Mouse (Mus musculus): ENCODE measurements around the gene Znrf4.

Znrf4 gene

DNA sequence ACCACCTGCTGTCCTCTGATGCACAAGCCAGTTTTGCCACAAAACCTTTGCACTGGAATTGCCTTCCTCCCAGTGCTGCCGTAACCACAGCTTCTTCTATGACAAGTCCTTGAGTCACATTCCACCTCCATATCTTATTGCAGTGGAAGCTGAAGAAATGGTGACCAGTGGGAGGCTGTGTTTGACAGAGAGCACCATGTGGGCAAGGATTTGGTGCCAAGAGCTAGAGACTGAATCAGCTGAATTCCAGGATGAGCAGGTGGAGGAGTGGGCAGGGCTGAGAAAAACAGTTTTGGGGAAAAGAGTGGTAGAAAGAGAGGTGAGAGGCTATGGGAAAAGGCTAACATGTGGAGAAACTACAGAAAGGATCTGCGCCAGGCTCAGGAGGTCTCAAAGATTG, 18.4 kb downstream of the Znrf4 start:
- in situ Hi-C loops (cut with MboI, MseI), result no loop called here

DNA sequence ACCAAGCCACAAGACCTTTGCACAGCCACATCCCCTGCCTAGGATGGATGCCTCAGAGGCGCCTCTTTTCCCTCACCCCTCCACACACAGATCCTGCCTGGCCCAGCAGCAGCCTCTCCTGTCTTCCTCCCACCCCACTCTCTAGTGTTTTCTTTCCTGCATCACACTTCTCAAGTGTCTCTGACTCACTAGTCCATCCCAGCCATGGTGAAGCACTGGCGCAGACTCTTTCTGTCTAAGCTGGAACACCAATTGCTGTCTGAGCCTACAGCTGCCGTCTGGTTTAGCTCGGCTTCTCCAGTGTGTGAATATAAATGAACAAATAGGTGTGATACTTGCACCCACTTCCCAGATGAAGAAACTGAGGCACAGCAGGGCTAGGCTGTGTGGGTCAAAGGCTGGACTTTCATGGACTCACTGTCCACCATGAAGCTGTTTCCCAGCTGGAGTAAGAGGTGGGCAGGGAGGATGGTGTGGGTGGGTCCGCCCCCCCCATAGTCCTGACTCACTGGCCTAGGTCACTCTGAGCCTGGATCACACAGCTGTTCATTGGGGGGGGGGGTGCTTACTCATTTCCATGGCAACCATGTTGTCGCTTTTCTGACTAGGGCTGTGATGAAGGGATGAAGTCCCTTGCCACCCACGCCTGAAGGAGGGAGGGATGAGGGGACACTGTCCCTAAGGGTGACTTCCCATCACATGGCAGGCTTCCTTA, 21.6 kb downstream of the Znrf4 start:
- in situ Hi-C loops (cut with MboI, MseI), result no loop called here

DNA sequence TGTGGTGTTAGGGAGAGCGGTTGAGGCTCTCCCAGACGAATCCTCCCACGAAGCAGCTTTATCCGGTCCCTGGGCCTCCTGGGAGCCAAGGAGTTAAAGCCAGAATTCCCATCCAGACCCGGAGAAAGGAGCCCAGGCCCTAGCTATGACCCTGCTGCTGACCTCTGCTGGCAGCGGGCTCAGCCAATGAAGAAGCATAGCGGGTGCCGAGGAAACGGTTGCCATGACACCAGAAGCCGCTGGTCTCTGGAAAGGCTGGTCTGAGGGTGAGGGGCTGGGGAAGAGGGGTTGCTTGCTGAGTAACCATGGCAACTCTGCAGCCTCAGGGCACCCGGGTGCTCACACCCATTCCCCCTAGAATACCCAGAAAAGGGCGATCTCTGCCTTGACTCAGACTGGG, 24.2 kb downstream of the Znrf4 start:
- in situ Hi-C loops (cut with MboI, MseI), result no loop called here

DNA sequence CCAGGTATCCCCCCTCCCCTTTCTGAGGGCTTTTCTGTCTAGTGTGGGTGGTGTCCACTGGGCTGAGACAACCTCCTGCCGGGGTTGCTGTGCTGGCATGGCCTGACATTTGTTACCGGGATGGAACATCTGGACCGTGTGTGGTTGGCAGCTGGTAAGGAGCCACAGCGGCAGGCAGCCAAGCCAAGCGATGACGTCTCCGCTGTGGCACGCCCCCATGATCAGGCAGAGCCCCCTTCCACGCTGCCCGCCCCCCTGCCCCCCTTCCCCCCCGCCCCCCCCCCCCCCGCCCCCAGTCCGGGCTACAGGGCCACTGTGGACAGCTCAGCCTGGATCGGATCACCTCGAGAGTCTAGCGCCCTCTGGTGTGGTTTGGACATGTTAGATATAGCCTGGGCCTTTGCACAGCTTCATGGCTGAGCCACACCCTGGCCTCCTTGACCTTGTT, 24.8 kb downstream of the Znrf4 start:
- in situ Hi-C loops (cut with MboI, MseI), result no loop called here

DNA sequence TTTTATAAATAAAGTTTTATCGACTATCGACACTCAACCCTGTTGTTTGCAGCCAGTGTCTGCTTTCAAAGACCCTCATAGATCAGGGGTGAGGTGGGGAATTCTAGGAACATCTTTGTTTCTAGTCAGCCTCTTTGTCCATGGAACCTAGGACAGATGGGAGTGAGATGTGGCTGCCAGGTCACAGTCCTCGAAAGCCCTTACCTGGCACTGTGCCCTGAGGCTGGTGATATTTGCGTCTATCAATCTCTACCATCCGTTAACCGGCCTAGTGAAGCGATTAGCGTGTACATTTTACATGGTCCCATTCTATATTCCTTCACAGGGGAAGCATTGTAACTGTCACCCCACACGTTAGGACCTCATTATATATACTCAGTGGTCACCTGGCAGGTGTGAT, 26.3 kb downstream of the Znrf4 start:
- in situ Hi-C loops (cut with MboI, MseI), result no loop called here

DNA sequence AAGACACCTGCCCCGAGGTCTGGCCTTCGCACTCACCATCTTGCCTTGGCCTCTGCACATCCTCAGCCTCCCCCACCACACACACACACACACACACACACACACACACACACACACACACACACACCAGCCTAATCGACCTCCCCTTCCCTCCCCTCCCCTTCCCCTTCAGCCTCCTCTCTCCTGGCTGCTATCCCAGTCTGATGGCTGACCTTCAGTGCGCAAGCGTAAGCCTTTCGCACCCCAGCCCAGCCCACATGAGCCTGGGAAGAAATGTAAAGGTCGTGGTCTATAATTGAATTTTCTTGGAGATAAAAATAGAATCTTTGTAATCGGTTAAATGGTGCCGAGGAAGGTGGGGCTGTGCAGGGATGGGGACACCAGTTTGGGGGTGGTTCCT, 27.1 kb downstream of the Znrf4 start:
- in situ Hi-C loops (cut with MboI, MseI), result no loop called here

DNA sequence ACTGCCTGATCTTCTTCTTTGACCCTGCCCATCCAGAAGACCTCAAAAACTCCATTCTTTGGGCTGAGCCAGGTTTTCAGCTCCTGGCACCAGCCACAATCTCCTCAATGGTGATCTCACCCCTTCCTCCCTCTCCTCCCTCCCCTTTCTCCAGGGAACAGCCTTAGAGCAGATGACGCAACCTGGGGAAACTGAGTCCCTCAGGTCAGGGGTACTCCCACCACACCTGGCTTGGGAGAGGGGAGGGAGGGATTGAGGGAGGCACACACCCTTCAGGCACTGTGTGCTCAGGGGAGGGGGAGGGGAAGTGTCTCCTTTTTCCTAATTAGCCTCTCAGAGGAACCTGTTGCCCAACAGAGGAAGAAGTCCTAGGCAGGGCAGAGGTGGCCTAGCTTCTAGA, 29.6 kb downstream of the Znrf4 start:
- in situ Hi-C loops (cut with MboI, MseI), result loop anchor here in 1 of 2 experiments (5.0 kb wide), 1 partner anchor 125 kb away; no protein-coding TSS in a partner anchor

DNA sequence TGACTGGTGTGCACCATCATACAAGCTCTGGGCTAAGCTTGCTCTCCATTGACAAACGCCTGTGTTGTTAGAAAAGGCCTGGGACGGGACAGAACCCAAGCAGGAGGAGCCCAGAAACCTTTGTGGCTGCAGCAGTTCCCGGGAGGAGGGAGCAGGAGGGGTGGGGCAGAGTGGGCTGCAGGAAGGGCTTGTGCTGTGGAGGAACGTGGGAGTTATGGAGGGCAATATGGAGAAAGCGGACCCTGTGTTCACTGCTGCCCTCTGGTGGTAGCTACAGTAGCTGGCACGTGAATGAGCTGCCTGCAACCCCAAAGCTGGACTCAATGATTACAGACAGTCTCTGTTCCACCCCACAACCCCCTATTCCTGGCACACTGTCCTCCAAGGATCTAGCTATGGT, 32.9 kb downstream of the Znrf4 start:
- in situ Hi-C loops (cut with MboI, MseI), result no loop called here

DNA sequence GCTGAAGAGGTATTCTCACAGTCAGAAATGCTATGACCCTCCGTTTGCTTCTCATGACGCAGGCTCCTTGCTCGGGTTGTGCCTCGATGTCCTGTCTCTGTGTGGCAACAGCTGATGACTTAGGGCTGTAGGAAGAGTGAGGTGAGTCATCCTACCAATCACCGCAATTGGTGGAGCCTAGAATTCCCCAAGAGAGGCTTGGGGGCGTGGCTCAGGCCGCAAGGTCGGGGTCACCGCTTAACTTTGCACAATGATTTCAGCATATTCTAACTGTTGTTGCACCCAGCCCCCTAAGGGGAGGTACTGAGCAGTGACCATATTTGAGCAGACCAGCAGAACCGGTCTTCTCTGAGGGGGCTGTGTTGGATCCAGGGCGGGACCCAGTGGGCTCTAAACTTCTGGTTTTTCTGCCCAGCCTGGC, 34.0 kb downstream of the Znrf4 start:
- in situ Hi-C loops (cut with MboI, MseI), result no loop called here

DNA sequence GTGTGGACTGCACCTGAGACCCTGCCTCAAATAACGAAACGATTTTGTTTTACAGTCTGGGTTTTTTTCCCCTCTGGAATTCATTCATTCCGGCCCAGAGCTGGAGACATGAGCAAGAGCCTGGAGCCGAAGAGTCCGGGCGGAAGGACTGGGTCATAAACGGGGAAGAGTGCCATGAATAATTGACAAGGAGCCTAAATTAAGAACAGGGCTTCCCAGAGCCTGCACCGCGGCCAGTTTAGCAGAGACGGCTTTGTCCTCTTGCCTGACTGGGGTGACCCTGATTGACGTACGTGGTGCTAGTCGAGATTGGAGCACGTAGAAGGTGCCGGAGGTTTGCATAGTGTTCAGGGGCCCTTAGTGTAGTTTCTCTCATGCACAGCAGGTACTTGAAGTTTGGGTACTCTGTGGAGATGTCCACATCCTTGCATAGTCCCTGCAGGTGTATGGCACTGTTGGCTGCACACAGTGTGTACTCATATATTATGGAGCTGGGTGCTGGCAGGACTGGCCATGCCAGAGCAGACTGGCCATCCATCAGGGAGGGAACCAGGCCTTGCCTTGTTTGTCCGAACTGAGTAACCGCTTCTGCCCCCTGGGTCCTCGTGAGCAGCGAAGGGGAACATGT, 34.9 kb downstream of the Znrf4 start:
- in situ Hi-C loops (cut with MboI, MseI), result no loop called here

DNA sequence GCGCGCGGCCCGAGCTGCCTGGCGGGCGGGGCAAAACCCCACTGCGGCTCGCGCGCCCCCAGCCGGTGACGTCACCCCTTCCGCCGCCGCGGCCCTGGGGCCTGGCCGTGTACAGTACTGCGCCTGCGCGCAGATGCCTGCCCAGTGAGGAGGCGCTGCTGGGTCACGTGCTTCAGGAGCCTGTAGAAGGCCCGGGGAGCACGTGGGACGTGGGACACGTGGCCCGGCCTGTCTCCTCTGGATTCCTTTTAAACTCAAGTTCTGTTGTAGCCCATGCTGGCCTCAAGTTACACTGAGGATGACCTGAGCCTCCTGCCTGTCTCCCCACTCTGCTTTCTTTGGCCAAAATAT, 35.9 kb downstream of the Znrf4 start, which contains the start of gene Ptprs:
Gene Ptprs (minus strand): TSS at position 82 of the 351 bp plus-strand sequence.
- in situ Hi-C loops (cut with MboI, MseI), result no loop called here

DNA sequence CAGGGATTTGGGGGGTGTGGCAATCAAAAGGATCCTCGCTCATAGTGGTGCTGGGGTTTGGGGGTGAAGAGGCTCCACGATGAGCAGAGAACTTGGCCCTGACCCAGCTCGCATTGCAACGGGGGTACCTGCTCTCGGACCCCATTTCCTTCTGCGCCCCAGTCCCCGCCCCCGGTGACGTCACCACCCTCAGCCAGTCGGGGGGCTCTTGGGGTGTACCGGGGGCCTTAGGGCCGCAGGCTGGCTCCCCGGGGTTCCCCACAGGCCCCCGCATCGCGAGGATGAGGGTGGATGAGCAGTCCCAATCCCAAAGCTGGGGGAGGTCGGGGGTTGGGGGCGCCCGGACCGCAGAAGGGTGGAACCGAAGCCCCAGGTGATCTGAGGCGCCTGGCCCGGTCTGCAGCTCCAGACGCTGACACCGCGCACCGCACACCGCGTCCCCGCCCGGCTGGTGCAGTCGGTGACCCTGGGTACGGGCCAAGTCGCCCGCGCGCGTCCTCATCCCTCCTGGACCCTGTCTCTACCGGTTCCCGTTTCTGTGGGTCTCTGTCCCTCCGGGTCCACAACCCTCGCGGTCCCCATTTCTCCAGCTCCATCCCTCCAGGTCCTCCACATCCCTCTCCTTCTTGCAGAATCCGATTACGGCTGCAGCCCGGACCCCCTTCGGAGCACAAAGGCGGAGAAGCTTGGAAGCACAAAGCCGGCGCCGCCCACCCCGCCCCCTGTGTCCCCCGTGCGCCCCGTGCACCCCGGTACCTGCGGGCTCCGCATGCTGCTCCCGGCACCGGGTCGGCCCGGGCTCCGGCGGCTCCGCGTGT, 36.4 kb downstream of the Znrf4 start:
- in situ Hi-C loops (cut with MboI, MseI), result no loop called here

DNA sequence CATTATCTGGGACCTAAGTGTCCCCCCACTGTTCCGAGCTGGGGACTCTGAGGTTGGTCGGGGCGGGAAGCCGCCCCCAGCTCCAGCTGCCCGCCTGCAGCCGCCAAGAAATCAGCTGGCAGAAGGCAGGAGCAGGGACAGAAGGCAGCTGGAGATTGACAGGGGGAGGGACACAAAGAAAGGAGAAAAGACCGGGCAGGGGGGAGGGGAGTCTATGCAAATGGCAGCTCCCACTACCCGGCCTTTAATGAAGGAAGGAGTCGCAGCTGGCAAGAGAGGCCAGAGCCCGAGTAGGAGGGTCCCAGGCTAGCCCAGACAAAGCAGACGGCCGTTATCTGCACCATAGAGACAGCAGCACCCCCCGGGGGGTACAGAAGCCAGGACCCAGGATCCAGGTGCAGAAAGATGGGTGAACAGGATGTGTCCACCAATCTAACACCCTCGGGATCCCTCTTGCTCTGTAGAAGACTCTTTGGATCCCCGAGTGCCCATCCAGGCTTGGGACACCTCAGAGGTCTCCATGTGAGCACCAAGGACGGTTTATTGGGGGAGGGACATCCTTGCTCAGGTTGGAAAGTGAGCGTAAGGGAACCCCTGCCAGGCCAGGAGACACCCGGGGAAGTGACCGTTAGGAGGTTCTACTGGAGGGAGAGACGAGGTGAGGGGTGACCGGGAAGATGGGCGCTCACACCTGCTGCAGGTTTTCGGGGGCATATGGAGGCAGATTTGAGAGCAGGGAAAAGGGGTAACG, 37.2 kb downstream of the Znrf4 start:
- in situ Hi-C loops (cut with MboI, MseI), result loop anchor here in 1 of 2 experiments (25.0 kb wide), 1 partner anchor 812 kb away; the partner anchor contains the start of gene Vav1

DNA sequence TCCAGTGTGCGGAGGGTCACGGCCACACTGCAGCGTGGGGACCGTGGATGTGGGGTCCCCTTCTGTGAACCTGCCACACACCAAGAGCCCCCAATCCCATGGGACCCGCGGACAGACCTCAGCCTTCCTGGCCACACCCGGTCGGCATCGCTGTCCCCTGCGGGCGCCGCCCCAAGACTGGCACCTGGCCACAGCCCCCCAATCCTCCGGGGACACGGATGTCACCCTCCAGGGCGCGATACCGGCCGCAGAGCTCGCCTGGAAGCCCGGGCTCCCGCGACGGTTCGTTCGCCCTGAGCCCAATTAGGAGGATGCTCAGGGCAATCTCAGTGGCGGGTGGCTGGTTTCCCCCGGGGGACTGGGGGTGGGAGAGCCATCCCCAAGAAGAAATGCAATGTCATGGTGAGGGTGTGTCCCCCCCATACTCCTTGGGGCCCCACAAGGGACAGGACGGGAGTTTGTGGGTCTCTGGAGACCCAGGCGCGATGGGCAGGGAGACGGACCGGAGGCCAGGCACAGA, 37.9 kb downstream of the Znrf4 start:
- in situ Hi-C loops (cut with MboI, MseI), result loop anchor here in 1 of 2 experiments (25.0 kb wide), 1 partner anchor 813 kb away; the partner anchor contains the start of gene Vav1

DNA sequence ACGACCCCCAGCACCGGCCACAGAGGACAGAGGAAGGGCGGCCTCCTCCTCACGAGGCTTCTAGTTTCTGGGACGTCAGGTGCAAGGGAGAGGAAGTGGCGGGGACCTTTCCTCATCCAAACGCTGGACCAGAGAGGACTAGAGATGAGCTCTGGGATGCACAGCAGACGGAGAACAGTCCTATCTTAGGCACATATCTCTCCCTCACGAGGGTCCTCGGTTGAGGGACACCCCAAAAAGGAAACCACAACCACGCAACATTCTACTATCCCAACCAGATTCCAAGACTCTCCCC, 38.7 kb downstream of the Znrf4 start:
- in situ Hi-C loops (cut with MboI, MseI), result loop anchor here in 1 of 2 experiments (25.0 kb wide), 1 partner anchor 814 kb away; the partner anchor contains the start of gene Vav1

DNA sequence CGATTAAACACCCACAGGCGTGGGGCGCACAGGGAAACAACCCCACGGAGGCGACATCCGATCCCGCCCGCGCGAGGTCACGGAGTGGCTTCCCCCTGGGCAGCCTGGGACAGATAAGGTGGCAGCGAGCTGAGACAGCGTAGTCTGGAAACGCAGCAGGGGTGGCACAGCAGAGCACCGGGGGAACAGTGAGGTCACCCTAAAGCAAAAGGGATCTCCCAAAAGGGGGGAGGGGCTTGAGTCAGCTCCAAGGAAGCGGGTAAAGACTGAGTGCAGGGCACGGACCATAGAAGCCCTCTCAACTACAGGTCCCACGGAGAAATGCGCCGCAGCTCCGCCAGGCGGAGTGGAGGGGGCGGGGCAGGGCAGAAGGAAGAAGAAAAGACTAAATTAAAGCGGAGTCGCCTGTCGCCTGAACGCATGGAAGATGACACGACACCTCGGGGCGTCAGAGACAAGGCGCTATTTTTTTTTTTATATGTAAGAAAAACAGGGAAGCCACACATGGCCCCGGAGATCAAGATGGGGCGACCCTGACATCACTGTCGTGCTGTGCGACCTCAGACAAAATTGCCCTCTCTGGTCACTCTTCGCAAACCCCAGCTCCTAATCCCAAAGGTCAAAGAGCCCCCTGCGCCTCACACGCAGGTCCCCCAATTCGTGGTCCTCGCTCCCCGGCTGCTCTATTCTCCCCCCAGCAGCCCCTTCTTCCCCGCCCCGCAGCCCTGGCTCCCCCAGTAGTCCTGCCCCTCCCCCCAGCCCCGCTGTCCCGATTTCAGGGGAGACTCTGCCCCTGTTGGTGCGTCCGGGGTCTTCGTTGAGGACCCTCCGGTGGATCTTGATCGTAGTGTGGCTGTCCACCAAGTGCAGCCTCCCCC, 39.3 kb downstream of the Znrf4 start:
- in situ Hi-C loops (cut with MboI, MseI), result loop anchor here in 1 of 2 experiments (25.0 kb wide), 1 partner anchor 814 kb away; the partner anchor contains the start of gene Vav1

DNA sequence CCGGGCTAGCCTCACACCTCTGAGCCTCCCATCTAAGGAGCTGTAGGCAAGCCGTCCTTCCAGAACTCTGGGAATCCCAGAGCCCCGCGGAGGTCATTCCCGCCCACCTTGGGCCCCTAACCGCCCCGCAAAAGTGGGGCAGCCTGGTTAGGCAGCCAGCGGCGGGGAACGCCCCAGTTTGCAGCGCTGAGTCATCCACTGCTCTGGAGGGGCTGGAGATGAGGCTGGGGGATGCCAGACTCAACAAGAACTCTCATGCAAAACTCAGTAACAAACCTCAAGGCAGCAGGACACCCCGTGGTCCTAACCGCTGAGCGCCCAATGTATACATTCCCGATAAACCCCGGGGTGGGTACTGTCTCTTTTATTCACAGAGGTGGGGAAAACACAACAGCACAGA, 40.1 kb downstream of the Znrf4 start:
- in situ Hi-C loops (cut with MboI, MseI), result loop anchor here in 1 of 2 experiments (25.0 kb wide), 1 partner anchor 815 kb away; the partner anchor contains the start of gene Vav1

DNA sequence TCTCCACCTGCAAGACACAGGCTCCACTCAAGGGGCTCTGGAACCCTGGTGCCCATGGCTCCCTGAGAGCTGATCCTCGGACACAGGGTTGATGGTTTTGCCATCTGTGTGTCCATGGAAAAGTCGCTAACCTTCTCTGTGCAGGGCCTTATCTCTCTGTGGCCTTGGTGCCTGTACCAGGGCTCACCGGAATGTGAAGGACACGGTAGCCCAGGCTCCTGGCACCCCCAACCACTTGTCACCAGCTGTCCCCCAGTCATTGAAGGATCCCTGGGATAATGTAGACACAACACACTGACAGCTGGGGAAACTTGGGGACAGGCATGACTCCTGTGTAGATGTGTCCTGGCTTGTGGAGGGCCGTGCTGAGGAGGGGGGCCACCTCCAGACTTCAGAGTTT, 41.1 kb downstream of the Znrf4 start:
- in situ Hi-C loops (cut with MboI, MseI), result loop anchor here in 1 of 2 experiments (25.0 kb wide), 1 partner anchor 816 kb away; the partner anchor contains the start of gene Vav1

DNA sequence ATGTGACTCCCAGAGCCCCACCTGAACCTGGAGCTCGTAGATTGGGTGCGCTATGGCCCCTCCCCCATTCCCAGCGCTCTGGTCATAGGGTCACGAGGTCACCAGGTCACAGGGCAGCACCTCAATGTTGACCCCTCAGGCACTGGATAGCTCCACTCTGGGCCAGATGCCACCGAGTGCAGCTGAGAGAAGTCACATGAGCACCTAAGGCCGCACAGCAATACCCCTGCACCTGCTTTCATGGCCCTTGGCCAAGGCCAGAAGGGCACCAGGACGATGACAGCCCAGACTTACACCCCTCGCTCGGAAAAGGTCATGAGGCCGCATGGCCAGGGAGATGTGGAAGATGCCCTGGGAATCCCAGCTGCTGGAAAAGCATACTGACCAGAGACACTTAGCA, 41.7 kb downstream of the Znrf4 start:
- in situ Hi-C loops (cut with MboI, MseI), result loop anchor here in 1 of 2 experiments (25.0 kb wide), 1 partner anchor 817 kb away; the partner anchor contains the start of gene Vav1

DNA sequence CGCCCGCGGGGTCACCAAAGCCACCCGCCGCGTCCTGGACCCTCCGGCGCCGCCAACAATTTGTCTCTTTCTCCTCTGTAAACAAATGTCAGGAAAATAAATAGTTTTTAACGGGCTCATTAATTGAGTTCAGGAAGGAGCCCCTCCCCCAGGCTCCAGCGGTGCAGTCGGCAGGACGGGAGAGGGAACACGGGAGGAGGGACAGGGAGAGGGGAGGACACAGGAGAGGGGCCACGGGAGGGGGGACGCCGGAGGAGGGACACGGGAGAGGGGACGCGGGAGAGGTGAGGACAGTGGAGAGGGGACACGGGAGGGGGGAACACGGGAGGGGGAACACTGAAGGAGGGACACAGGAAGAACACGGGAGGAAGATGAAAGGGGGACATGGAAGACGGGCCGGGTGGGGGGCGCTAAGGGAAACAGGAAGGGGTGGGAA, 42.2 kb downstream of the Znrf4 start:
- in situ Hi-C loops (cut with MboI, MseI), result loop anchor here in 1 of 2 experiments (25.0 kb wide), 1 partner anchor 817 kb away; the partner anchor contains the start of gene Vav1

All from T-helper 17 cell (primary cell).